Mouse (Mus musculus) small intestine, adult 2 months (tissue): ENCODE results near the gene Plin3. TPM values are rescaled to one million over a fixed set of nuclear protein-coding genes. Genes with fewer than 3 reads are reported as not detected.

Source experiments
- H3K27ac ChIP-seq: fragments of 200-500 bp; 2 replicates; pipeline ENCODE4 v1.5.1; 2012; ENCODE audit warnings: low read depth, low read length, control low read depth, inconsistent platforms; ENCODE audit not compliant: insufficient read depth
- H3K27me3 ChIP-seq: fragments of 200-500 bp; 2 replicates; pipeline ENCODE4 v1.6.1; 2012; ENCODE audit warnings: mild to moderate bottlenecking, moderate library complexity, low read length, inconsistent platforms; ENCODE audit not compliant: control insufficient read depth, insufficient read depth
- H3K36me3 ChIP-seq: fragments of 200-500 bp; 2 replicates; pipeline ENCODE4 v1.6.1; 2012; ENCODE audit warnings: mild to moderate bottlenecking, low read length, control low read depth, inconsistent platforms; ENCODE audit not compliant: control insufficient read depth, insufficient read depth
- H3K4me1 ChIP-seq: fragments of 200-500 bp; 2 replicates; pipeline ENCODE4 v1.6.1; 2012; ENCODE audit warnings: low read length, inconsistent platforms, mixed read lengths; ENCODE audit not compliant: control insufficient read depth, insufficient read depth, insufficient read length
- H3K4me3 ChIP-seq: fragments of 200-500 bp; 2 replicates; pipeline ENCODE4 v1.5.1; 2012; ENCODE audit warnings: low read depth, mild to moderate bottlenecking, control low read depth, inconsistent platforms, low read length, moderate library complexity
- CTCF ChIP-seq: fragments of 200-500 bp; IDR thresholded peaks from 2 replicates; pipeline ENCODE4 v1.5.1; 2012; ENCODE audit warnings: low read depth, mild to moderate bottlenecking, control low read depth, inconsistent platforms, low read length, moderate library complexity, mixed read lengths; ENCODE audit not compliant: insufficient replicate concordance, insufficient read length; ENCODE audit errors: extremely low read depth
- POLR2A ChIP-seq: fragments of 200-500 bp; IDR thresholded peaks from 2 replicates; pipeline ENCODE4 v1.6.1; 2012; ENCODE audit warnings: low read depth, mild to moderate bottlenecking, control low read depth, inconsistent platforms, low read length, moderate library complexity
- WGBS: fragments of 180-500 bp; shearing (Covaris S2); methylation state at CpG from one replicate; pipeline ENCODE4 v1.1.7; 2018; 5-methylcytosine and 5-hydroxymethylcytosine counted together
- polyA plus RNA-seq: library from polyadenylated mRNA; depleted of rRNA; stranded (reverse); fragments of >200 nt; gene quantifications from 2 replicates; pipeline ENCODE4 v1.2.3, GENCODE M21; 2012

The Plin3 gene
- polyA plus RNA-seq, 1 experiment = 299 TPM

DNA sequence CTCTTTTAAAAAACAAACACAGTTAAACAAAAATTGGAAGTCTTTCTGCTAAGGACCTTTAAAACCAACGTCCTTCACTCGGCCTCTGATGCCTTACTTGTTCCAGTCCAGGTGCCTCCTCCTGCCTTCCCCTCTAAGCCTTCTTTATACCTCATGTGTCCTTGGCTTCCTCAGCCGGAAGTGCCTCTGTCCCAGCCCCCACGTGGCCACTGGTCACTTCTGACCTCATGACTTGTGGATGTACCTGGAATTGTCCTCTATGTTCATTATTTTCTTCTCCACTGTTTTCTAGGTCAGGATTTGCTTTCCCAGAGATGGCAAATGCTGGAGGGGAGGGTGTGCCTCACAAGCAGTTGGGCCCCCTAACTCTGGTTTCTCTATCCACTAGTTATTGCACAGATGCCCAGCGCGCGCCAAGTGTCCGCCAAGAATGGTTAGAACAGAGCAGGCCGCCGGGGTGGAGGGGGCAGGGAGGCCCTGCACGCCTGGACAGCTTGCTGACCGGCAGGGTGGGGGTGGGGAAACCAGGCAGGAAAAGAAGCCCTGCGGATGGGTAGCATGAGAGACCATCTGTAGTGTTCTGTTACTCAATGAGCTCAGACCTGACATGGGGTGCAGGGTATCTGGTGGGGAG lies 9.8 kb upstream of the Plin3 start:
- Histone ChIP-seq H3K4me1 (peaks cover 22% of the 10 kb centered on the region), H3K36me3 (no peaks in the 10 kb centered on the region), H3K27ac (no peak overlapping the region), H3K4me3 (no peak overlapping the region), H3K27me3 (no peaks in the 10 kb centered on the region)
- WGBS = 53% methylated on average over 13 of the region's 13 CpGs
- TF ChIP-seq CTCF (no peak), POLR2A (no peak)

DNA sequence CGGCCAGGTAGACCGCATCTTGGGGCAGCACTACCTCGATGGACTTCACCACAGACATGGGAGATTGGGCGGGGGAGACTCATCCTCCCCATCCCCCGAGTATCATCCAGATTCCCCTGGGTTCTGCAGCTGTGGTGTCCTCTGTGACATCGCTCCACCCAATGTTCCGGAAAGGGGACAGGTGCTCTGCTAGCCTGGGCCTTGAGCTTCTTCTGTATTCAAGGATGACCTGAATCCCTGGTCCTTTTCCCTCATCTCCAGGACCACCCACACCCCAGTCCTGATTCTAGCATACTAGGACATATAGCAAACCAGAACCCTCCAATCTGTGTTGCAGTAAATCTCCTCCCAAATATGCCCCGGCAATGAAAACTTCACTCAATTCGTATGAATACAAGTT lies 7.5 kb upstream of the Plin3 start, which contains the start of gene Arrdc5:
Arrdc5 (minus strand) TSS at position 101 of the 400 bp plus-strand sequence.
- Histone ChIP-seq H3K27me3 (no peaks in the 10 kb centered on the region), H3K36me3 (no peaks in the 10 kb centered on the region), H3K4me3 (no peak within 1 kb of the TSS), H3K4me1 (peaks cover 15% of the 10 kb centered on the region), H3K27ac (no peak within 1 kb of the TSS)
- WGBS = 91% methylated on average over 9 of the region's 9 CpGs
- TF ChIP-seq POLR2A (no peak), CTCF (no peak)

DNA sequence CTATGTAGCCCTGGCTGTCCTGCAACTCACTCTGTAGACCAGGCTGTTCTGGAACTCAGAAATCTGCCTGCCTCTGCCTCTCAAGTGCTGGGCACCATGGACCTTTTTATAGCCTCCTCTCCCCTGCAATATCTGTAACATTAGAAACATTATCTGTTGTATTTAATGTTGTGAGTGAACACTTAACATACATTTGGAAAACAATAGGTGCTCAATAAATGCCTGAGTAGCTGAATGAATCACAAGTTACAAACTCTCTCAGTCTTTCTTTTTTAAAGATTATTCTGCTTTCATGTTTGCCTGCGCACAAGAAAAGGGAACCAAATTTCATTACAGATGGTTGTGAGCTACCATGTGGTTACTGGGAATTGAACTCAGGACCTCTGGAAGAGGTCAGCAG lies 5.6 kb upstream of the Plin3 start:
- WGBS = 97% methylated on average over 1 of the region's 1 CpGs

DNA sequence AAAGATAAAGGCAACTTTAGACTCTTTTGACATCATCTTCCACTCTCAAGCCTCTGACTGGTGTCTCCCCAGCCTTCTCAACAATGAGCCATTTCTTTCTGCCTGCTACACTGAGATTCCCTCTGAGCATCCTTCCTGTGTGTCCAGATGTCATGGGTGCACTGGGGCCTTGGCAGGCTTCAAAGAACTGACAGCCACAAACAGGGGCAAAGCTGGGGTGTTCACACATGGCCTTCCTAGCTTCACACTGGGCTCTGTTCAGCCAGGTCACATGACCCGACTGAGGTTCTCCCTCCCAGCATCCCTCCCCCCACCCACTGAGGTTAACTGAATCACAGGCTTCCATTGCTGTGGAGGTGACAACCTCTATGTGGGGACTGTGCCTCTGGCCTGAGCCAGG lies 3.5 kb upstream of the Plin3 start:
- Histone ChIP-seq H3K4me1 (peaks cover 4% of the 10 kb centered on the region; the same call in 1 of the 2 replicates), H3K36me3 (no peaks in the 10 kb centered on the region), H3K27ac (no peak overlapping the region), H3K27me3 (no peaks in the 10 kb centered on the region), H3K4me3 (no peak overlapping the region)
- WGBS = 75% methylated on average over 1 of the region's 1 CpGs
- TF ChIP-seq POLR2A (no peak), CTCF (no peak)

More for the DNA sequence above, 5.6 kb upstream of the Plin3 start:
- TF ChIP-seq POLR2A (no peak), CTCF (no peak)
- H3K27ac ChIP-seq = no peak overlapping the region
- 0 out of 2 replicates have a peak, but pooled peaks cover 7% of the 10 kb centered on the region for H3K4me1 ChIP-seq
- no peaks in the 10 kb centered on the region for H3K27me3 ChIP-seq
- H3K36me3 ChIP-seq = no peaks in the 10 kb centered on the region
- H3K4me3 ChIP-seq = no peak overlapping the region

DNA sequence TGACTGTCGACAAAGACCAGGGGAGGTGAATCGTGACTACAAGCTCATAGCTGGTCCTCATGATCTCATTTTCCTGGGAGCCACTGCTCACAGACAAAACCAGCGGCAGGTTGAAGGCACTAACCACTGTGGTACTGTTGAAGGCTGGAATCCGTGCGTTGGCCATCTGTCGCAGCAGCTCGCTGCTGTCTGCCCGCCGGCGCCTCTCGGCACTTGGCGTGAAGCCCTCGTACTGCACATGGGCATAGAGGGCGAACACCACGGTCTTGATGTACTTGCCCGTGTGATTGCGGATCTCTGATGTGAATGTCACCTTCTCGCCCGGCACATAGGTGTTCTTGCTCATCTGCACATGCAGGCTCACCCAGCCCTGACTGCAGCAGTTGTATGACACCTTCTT lies 1.6 kb upstream of the Plin3 start:
- WGBS = 94% methylated on average over 19 of the region's 19 CpGs
- H3K36me3 ChIP-seq = no peaks in the 10 kb centered on the region
- TF ChIP-seq CTCF = no peak
- no peak for TF ChIP-seq POLR2A
- H3K4me1 ChIP-seq = peaks cover 4% of the 10 kb centered on the region; the same call in 1 of the 2 replicates
- H3K27me3 ChIP-seq = no peaks in the 10 kb centered on the region
- no peak overlapping the region for H3K27ac ChIP-seq
- H3K4me3 ChIP-seq = no peak overlapping the region

DNA sequence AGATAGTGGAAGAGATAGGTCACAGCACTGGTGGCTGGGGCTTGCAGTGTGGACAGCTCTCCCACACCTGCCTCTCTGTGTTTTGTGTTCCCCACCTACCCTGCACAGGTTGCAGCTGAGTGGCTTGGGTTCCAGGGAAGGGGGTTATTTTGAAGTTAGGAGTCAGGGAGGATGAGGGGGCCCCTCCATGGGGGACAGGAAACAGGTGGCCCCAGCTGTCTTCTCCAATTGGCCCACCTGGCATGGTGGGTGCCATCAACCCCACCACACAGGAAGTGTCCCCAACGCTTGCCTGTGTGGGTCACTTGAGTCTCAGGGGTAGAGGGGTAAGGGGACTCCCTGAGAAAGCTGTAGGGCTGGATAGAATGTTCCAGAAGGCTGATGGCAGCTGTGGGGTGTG lies 618 bp upstream of the Plin3 start:
- Histone ChIP-seq H3K4me1 (peaks cover 6% of the 10 kb centered on the region; the same call in 1 of the 2 replicates), H3K36me3 (no peaks in the 10 kb centered on the region), H3K4me3 (no peak overlapping the region), H3K27me3 (no peaks in the 10 kb centered on the region), H3K27ac (no peak overlapping the region)
- no peak for TF ChIP-seq CTCF
- no peak for TF ChIP-seq POLR2A
- WGBS = 79% methylated on average over 1 of the region's 1 CpGs

DNA sequence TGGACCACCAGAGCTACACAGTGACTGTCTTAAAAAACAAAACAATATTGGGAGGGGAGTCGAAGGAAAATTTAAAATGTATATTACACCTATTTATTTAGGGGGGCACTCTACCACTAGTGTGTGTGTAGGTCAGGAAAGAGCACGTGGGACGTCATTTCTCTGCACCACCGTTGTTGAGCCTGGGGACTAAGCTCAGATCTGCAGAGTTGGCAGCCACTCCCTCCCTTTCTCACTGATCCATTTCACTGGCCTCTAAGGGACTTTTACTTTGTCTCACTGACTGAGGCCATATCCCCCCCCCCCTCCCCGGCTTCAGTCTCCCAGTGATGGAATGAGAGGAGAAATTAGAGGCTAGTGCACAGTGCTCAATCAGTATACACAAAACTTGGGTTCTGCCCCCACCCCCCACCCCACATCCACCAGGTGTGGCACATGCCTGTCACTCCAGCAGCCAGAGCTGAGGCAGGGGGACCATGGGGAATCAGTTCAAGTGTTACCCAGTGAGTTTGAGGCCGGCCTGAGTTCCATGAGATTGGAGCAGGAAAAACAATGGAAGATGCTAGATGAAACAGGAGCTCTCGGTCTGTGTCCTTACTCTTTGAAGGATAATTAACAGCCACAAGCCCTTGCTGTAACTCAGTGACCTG lies 722 bp downstream of the Plin3 start:
- H3K27me3 ChIP-seq = no peaks in the 10 kb centered on the region
- TF ChIP-seq POLR2A (no peak), CTCF (no peak)
- H3K4me1 ChIP-seq = peaks cover 6% of the 10 kb centered on the region; the same call in 1 of the 2 replicates
- no peak overlapping the region for H3K27ac ChIP-seq
- H3K4me3 ChIP-seq = no peak overlapping the region
- WGBS = 88% methylated on average over 7 of the region's 7 CpGs
- 0 out of 2 replicates have a peak, but pooled peaks cover 2% of the 10 kb centered on the region for H3K36me3 ChIP-seq
